Mouse (Mus musculus) limb, embryonic 11.5 days (tissue): ENCODE measurements around the gene Aldh8a1. TPM values are rescaled to one million over a fixed set of nuclear protein-coding genes. Genes with fewer than 3 reads are reported as not detected.

Experiments used
- ATAC-seq: fragments of 200-750 bp; cut with Nextera tagmentation; 2 replicates; pipeline ENCODE4 v1.8.0; 2017; ENCODE audit warnings: low read depth; ENCODE audit not compliant: insufficient number of reproducible peaks, low FRiP score, low TSS enrichment
- DNase-seq: peaks from one replicate; pipeline ENCODE4 v3.0.0-alpha.2; 2015; ENCODE audit warnings: low spot score
- H3K27ac ChIP-seq: fragments of 300-500 bp; sonication (generic); replicated peaks from 2 replicates; pipeline ENCODE4 v1.5.1; 2014; ENCODE audit warnings: low read depth, mild to moderate bottlenecking, low read length
- H3K27me3 ChIP-seq: fragments of 300-500 bp; sonication (generic); 2 replicates; pipeline ENCODE4 v1.6.1; 2014; ENCODE audit warnings: mild to moderate bottlenecking, low read length, mixed read lengths; ENCODE audit not compliant: control insufficient read depth, insufficient read depth
- H3K36me3 ChIP-seq: fragments of 300-500 bp; sonication (generic); 2 replicates; pipeline ENCODE4 v1.6.1; 2014; ENCODE audit warnings: mild to moderate bottlenecking, low read length, moderate library complexity, mixed read lengths; ENCODE audit not compliant: control insufficient read depth, insufficient read depth
- H3K4me1 ChIP-seq: fragments of 300-500 bp; sonication (generic); 2 replicates; pipeline ENCODE4 v1.6.1; 2014; ENCODE audit warnings: low read length, mixed read lengths; ENCODE audit not compliant: control insufficient read depth, insufficient read depth
- H3K4me2 ChIP-seq: fragments of 300-500 bp; sonication (generic); 2 replicates; pipeline ENCODE4 v1.6.1; 2014; ENCODE audit warnings: low read depth, mild to moderate bottlenecking, moderate library complexity; ENCODE audit not compliant: severe bottlenecking
- H3K4me3 ChIP-seq: fragments of 300-500 bp; sonication (generic); 2 replicates; pipeline ENCODE4 v1.5.1; 2014; ENCODE audit warnings: low read depth, low read length
- H3K9ac ChIP-seq: fragments of 300-500 bp; sonication (generic); 2 replicates; pipeline ENCODE4 v1.6.1; 2014; ENCODE audit warnings: mild to moderate bottlenecking, low read length
- H3K9me3 ChIP-seq: fragments of 300-500 bp; sonication (generic); 2 replicates; pipeline ENCODE4 v1.6.1; 2016; ENCODE audit warnings: low read length; ENCODE audit not compliant: control insufficient read depth
- WGBS: fragments of 180-500 bp; shearing (Covaris S2); extraction: QIAGEN DNeasy Blood & Tissue Kit; methylation state at CpG from one replicate; pipeline ENCODE4 v1.1.7; 2014; 5-methylcytosine and 5-hydroxymethylcytosine counted together
- polyA plus RNA-seq: library from polyadenylated mRNA; unstranded; fragments of >200 nt; fragmentation: Nextera tagmentation; extraction: Ambion mirVana; gene quantifications from 2 replicates; pipeline ENCODE4 v1.2.1, GENCODE M21; 2014

The Aldh8a1 gene
- polyA plus RNA-seq, 1 experiment from 2014 or later, result not detected

DNA sequence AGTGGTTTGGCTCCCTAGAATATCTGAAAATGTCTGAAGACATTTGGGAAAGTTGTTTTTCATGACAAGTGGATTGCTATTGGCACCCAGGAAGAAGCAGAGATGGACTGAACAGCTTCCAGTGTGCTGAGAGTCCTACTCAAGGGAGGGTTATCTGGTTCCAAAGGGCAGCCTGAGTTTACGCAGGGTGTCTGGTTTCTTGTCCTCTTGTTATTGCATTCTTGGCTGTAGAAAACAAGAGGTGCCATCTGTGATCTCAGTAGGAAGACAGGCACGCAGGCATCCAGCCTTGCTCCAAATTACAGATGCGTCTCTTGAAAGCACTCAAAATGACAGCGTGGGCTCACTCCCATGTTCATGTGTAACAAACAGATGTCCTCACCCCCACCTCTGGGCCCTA, 63.9 kb downstream of the Aldh8a1 start:
- Histone ChIP-seq H3K9me3 (no peaks in the 10 kb centered on the region), H3K36me3 (no peaks in the 10 kb centered on the region), H3K9ac (no peak overlapping the region), H3K27ac (no peak overlapping the region), H3K4me3 (no peak overlapping the region), H3K27me3 (no peaks in the 10 kb centered on the region), H3K4me2 (no peak overlapping the region), H3K4me1 (no peaks in the 10 kb centered on the region; the same call in 1 of the 2 replicates)
- ATAC-seq (no peak), DNase-seq (no peak)
- WGBS, result 40% methylated on average over 4 of the region's 4 CpGs

DNA sequence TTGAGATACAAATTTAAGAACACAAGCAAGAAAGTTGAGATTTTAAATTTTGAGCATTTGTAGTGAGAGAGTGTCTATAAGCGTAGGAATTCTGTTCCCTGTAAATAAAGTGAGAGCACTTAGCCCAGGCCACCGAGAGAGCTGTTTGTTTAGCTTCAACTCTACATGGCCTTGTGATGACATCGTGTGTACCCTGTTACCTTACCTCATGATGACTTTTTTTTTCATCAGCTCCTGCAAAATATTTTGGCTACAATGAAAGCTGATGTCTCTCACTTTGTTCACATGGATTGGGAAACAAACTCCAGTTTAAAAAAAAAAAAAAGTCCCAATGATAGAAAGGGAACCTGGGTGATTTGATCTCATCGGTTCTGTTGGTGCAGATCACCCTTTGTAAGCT, 64.6 kb downstream of the Aldh8a1 start:
- WGBS, result 76% methylated on average over 4 of the region's 4 CpGs
- Histone ChIP-seq H3K36me3 (no peaks in the 10 kb centered on the region), H3K9ac (no peak overlapping the region), H3K4me3 (no peak overlapping the region), H3K27ac (no peak overlapping the region), H3K4me2 (no peak overlapping the region), H3K9me3 (no peaks in the 10 kb centered on the region), H3K4me1 (no peaks in the 10 kb centered on the region; the same call in 1 of the 2 replicates), H3K27me3 (no peaks in the 10 kb centered on the region)
- no peak for DNase-seq
- no peak for ATAC-seq

DNA sequence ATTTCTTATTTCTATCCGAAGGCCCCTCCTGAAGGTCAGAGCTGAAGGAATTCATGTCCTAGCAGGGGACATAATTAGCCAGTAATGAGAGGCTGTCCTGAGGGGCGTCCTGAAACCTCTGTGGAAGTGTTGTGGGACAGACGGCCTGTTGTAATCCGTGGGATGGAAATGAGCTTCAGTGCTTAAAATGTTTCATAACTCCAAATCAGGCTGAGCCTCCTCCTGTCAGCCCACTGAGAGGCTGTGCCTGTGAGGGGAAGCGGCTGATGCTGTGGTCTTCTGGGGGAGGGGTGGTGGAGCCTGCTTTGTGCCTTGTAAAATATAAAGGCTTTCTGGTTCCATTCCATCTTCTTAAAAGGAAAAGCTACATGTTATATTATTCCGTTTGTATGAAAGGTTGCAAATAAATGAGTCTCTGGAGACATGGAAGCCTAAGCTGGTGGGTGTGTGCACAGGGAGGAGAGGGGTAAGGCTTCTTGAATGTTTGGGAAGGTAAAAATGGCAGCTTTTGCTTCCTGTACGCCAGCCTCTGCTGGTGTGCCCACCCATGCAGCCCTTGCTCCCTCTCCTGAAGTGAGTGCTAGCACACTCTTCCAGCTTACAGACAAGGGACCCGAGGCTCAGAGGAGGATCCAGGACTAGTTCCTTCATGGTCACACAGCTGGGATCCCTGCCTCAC, 66.7 kb downstream of the Aldh8a1 start:
- no peaks in the 10 kb centered on the region for H3K36me3 ChIP-seq
- no peaks in the 10 kb centered on the region for H3K9me3 ChIP-seq
- no peak overlapping the region for H3K9ac ChIP-seq
- WGBS, result 42% methylated on average over 8 of the region's 8 CpGs
- no peak for ATAC-seq
- DNase-seq, result no peak
- H3K27ac ChIP-seq, result no peak overlapping the region
- H3K4me1 ChIP-seq, result no peaks in the 10 kb centered on the region; the same call in 1 of the 2 replicates
- no peak overlapping the region for H3K4me3 ChIP-seq
- H3K4me2 ChIP-seq, result no peak overlapping the region
- no peaks in the 10 kb centered on the region for H3K27me3 ChIP-seq

DNA sequence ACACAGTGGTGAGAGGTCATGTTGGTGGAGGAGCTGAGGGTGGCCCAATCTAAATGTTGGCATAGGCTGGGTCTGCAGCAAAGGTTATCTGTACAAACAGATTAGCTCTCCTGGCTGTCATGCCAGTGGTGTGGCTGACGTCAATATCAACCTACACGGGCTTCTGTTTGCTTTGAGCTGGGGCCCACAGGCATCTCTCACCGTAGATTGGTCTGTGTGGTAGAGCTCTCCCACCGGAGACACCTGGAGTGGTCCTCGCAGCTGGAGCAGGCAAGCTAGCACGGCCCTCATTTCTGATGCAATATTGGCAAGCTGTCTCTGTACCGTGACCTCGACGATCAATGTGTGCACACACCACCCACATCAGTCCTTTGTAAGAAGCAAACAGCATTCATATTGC, 67.3 kb downstream of the Aldh8a1 start:
- H3K36me3 ChIP-seq, result no peaks in the 10 kb centered on the region
- H3K9ac ChIP-seq, result no peak overlapping the region
- no peak for ATAC-seq
- 77% methylated on average over 9 of the region's 9 CpGs for WGBS
- no peak overlapping the region for H3K4me3 ChIP-seq
- no peak overlapping the region for H3K4me2 ChIP-seq
- DNase-seq, result no peak
- no peaks in the 10 kb centered on the region for H3K9me3 ChIP-seq
- H3K27me3 ChIP-seq, result no peaks in the 10 kb centered on the region
- no peak overlapping the region for H3K27ac ChIP-seq
- no peaks in the 10 kb centered on the region; the same call in 1 of the 2 replicates for H3K4me1 ChIP-seq

Other genes with a start within 250 kb of the Aldh8a1 start
- 7.0 and 8.1 TPM in 2 replicates for gene Myb, start 216.3 kb upstream of the Aldh8a1 start, polyA plus RNA-seq
- gene Hbs1l, start 81.3 kb upstream of the Aldh8a1 start, polyA plus RNA-seq, result 122 and 132 TPM in 2 replicates
- not detected in 2 replicates for gene 1700020N01Rik, start 215.9 kb downstream of the Aldh8a1 start, polyA plus RNA-seq